Mouse (Mus musculus) megakaryocyte, embryonic 14.5 days (primary cell): Measurements from ENCODE around the gene Sox30. TPM values are rescaled to one million over a fixed set of nuclear protein-coding genes. Genes with fewer than 3 reads are reported as not detected.

Experiments
- H3K27me3 ChIP-seq: replicated peaks from 2 replicates; pipeline ENCODE3; 2012; ENCODE audit warnings: inconsistent platforms
- H3K36me3 ChIP-seq: replicated peaks from 2 replicates; pipeline ENCODE3; 2012; ENCODE audit warnings: low read length, inconsistent platforms, mixed read lengths
- H3K4me1 ChIP-seq: 2 replicates; pipeline ENCODE4 v1.6.1; 2012; ENCODE audit warnings: inconsistent platforms
- H3K4me3 ChIP-seq: replicated peaks from 2 replicates; pipeline ENCODE3; 2012; ENCODE audit warnings: moderate library complexity, mild to moderate bottlenecking, inconsistent platforms
- H3K9me3 ChIP-seq: 2 replicates; pipeline ENCODE4 v1.6.1; 2012; ENCODE audit warnings: inconsistent platforms
- FLI1 ChIP-seq: IDR thresholded peaks from 2 replicates; pipeline ENCODE4 v1.6.1; 2012; ENCODE audit warnings: low read length, inconsistent platforms, mixed read lengths
- GATA1 ChIP-seq: IDR thresholded peaks from 3 replicates; pipeline ENCODE4 v1.6.1; 2012; ENCODE audit warnings: mixed read lengths, low read length, inconsistent platforms, borderline replicate concordance
- polyA plus RNA-seq: library from polyadenylated mRNA; stranded (reverse); fragments of >175 nt; gene quantifications from 2 replicates; pipeline ENCODE4 v1.2.3, GENCODE M21; 2012; ENCODE audit warnings: low replicate concordance; ENCODE audit not compliant: insufficient read depth

Sox30 gene
- polyA plus RNA-seq, 1 experiment: not detected

- H3K4me1 ChIP-seq: no peaks in the 10 kb centered on the region; the same call in 1 of the 2 replicates
- H3K9me3 ChIP-seq: no peaks in the 10 kb centered on the region
- no peak for TF ChIP-seq GATA1
- TF ChIP-seq FLI1: no peak
- no peaks in the 10 kb centered on the region for H3K36me3 ChIP-seq
- H3K4me3 ChIP-seq: no peak overlapping the region
- H3K27me3 ChIP-seq: peaks cover 15% of the 10 kb centered on the region
Observed at GRCm38 (mm10) chr11:45992087-45992486, 12.0 kb downstream of the Sox30 start.

DNA sequence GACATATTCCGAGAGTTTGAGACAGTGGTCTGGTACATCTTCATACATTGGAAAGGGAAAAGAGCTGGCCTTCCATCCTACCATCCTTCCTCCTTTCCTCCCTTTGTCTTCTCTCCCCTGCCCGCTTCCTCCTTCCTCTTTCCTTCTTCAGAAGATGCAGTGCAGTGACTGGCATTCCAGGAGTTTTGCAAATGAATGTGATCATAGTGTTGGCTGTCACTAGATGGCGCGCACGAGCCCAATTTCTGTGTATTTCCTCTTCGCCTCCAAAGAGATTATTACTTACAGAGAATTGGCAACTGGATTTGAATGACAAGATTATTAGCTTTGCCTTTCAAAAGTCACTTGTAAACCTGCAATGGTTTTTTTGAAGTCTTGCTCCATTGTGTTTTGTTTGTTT lies 36.0 kb downstream of the Sox30 start:
- no peaks in the 10 kb centered on the region for H3K4me1 ChIP-seq
- no peaks in the 10 kb centered on the region for H3K9me3 ChIP-seq
- H3K27me3 ChIP-seq: peaks cover 1% of the 10 kb centered on the region
- H3K36me3 ChIP-seq: no peaks in the 10 kb centered on the region
- no peak overlapping the region for H3K4me3 ChIP-seq
- TF ChIP-seq GATA1: no peak
- TF ChIP-seq FLI1: no peak

- H3K4me3 ChIP-seq: no peak overlapping the region
- no peak for TF ChIP-seq FLI1
- TF ChIP-seq GATA1: no peak
- no peaks in the 10 kb centered on the region for H3K36me3 ChIP-seq
- H3K27me3 ChIP-seq: peaks cover 1% of the 10 kb centered on the region
- no peaks in the 10 kb centered on the region for H3K9me3 ChIP-seq
- no peaks in the 10 kb centered on the region for H3K4me1 ChIP-seq
Observed at GRCm38 (mm10) chr11:46020246-46020645, 40.1 kb downstream of the Sox30 start.

DNA sequence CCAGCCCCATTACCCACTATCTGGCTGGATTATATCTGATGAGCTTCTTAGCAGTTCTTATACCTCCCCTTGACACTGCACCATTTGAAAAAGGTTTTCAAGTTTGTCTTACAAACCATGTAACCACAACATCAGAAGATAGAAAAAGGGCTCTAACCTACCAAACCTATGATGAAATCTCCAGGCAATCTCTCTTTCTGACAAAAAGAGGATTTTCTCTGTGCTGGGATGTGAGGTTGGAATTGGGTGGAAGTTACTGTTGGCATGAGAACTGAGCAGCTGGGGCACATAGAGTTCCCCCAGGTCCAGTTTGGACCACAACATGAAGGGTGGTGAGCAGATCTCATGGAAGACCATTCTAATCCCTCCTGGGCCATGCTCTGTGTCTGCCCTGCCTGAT lies 41.7 kb downstream of the Sox30 start:
- no peak overlapping the region for H3K4me3 ChIP-seq
- no peak for TF ChIP-seq FLI1
- TF ChIP-seq GATA1: no peak
- peaks cover 1% of the 10 kb centered on the region for H3K27me3 ChIP-seq
- H3K36me3 ChIP-seq: no peaks in the 10 kb centered on the region
- no peaks in the 10 kb centered on the region for H3K4me1 ChIP-seq
- H3K9me3 ChIP-seq: 0 out of 2 replicates have a peak, but pooled peaks cover 2% of the 10 kb centered on the region

DNA sequence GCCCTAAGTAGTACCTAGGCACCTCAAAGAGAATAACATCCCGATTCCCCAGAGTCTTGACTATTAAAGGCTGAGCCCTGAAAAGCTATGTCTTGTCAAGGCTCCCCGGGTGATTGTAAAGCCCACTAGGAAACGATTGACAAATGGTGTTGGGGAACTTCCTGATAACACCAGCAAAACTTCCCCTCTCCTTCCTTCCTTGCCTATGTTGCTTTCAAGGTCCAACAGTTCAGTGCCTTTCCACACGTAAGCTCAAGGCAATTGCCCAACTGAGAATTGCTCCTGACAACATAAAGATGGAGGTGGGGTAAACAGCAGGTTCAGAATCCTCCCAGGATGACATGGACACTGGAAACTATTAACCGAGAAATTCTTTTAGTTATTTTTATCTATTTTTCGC lies 42.9 kb downstream of the Sox30 start:
- Histone ChIP-seq H3K4me1 (no peaks in the 10 kb centered on the region), H3K27me3 (peaks cover 1% of the 10 kb centered on the region), H3K4me3 (no peak overlapping the region), H3K36me3 (no peaks in the 10 kb centered on the region), H3K9me3 (0 out of 2 replicates have a peak, but pooled peaks cover 2% of the 10 kb centered on the region)
- TF ChIP-seq FLI1: no peak
- TF ChIP-seq GATA1: no peak

DNA sequence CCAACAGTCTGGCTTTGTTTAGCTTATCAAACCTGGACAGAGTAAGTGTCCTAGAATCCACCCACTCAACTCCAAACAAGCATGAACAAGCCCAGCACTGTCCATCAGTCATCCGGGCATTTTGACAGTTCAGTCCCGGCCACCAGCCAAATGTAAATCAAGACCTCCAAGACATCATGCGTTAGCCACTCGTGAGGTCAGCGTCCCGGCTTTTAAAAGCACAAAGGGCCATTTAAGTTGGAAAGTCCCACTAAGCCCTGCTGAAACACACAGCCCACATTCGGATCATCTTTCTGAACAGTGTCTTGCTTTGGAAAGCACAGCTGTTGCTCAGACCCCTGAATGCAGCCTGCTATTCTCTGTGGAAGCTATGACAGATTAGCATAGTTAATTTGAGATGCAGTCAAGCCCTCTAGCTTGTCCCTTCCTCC lies 45.9 kb downstream of the Sox30 start:
- Histone ChIP-seq H3K9me3 (0 out of 2 replicates have a peak, but pooled peaks cover 2% of the 10 kb centered on the region), H3K4me1 (no peaks in the 10 kb centered on the region), H3K36me3 (no peaks in the 10 kb centered on the region), H3K27me3 (peaks cover 3% of the 10 kb centered on the region), H3K4me3 (no peak overlapping the region)
- no peak for TF ChIP-seq GATA1

DNA sequence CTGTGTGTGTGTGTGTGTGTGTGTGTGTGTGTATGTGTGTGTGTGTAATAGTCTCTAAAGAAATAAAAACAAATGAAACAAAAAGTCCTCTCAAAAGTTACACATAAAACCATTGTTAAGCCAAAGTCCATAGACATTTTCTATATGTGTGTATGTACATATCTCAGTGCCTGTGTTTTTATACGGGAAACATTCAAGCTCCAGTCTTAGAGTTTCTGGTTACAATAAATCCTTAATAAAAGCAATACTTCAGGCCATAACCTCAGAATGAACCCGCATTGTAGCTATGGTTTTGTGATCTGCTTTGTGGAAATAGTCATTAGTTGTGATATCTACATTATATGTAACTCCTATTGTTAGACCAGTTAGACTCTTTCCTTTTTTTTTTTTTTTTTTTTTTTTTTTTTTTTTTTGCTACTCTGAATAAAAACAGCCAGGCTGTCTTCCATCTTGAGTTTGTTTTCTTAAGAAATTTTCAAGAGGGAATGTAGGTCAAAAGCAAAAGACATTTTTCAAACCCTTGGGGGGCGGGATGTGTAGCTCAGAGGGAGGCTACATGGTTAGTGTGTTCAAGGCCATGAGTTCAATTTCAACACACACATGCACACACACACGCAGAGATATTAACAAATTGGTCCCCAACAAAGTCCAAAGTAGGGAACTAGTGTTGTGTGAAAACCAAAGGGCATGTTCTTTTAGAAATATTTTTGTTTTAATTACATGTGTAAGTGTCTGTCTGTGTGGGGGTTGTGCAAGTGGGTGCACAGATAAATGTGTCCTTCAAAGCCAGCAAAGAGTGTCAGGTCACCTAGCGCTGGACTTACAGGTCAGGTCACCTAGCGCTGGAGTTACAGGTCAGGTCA lies 48.1 kb downstream of the Sox30 start:
- no peaks in the 10 kb centered on the region for H3K36me3 ChIP-seq
- 0 out of 2 replicates have a peak, but pooled peaks cover 2% of the 10 kb centered on the region for H3K9me3 ChIP-seq
- H3K4me3 ChIP-seq: no peak overlapping the region
- no peaks in the 10 kb centered on the region for H3K4me1 ChIP-seq
- H3K27me3 ChIP-seq: peaks cover 3% of the 10 kb centered on the region
- TF ChIP-seq GATA1: no peak

DNA sequence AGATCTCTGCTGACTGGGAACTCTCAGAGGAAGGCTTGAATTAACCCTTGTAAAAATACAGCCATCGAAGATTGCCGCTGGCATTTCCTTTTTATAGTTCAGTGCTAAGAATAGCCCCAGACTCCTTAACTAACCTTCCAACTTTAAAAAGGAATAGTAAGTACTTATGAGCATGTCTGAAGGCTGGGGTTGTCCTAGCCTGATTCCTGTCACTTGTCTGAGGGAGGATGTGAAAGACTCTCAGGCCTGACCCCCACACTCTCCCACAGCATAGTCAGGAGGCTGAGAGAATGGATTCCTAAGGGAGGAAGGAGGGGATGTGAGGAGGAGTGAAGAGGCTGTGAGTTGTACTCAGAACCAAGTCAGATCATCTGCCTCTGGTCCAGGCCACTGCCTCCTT lies 49.4 kb downstream of the Sox30 start:
- H3K36me3 ChIP-seq: no peaks in the 10 kb centered on the region

DNA sequence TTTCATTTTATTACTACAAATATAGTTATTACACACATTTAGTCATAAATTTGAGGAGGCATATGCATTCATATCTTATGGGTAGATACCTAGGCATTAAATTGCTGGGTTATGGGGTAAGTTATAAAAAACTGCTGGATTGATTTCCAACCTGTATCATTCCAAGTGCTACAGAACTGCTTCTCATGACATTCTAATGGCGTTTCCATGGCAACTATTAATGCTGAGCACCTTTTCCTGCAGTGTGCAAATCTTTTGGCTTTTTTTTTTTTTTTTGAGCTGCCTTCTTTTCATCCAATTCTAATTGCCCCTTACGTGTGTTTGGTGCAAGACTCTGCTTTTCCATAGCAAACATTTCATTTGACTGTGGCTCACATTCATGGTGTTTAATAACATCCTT lies 49.9 kb downstream of the Sox30 start:
- TF ChIP-seq GATA1 (no peak), FLI1 (no peak)
- no peak overlapping the region for H3K4me3 ChIP-seq

More for the DNA sequence above, 49.4 kb downstream of the Sox30 start:
- H3K27me3 ChIP-seq: peaks cover 3% of the 10 kb centered on the region
- H3K4me3 ChIP-seq: no peak overlapping the region
- H3K9me3 ChIP-seq: 0 out of 2 replicates have a peak, but pooled peaks cover 2% of the 10 kb centered on the region
- TF ChIP-seq GATA1 (no peak), FLI1 (no peak)
- H3K4me1 ChIP-seq: no peaks in the 10 kb centered on the region

DNA sequence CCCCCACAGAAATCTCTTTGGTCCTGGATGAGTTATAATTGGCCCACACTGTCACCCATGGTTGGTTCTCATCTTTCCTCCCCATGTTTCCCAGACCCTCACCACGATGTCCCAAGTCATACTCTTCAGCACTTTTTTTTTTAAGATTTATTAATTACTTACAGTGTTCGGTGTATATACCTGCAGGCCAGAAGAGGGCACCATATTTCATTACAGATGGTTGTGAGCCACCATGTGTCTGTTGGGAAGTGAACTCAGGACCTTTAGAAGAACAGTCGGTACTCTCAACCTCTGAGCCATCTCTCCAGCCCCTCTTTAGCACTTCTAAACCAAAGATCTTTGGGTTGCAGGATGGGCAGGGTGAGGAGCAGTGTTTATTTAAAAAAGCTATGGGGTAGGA lies 51.4 kb downstream of the Sox30 start:
- TF ChIP-seq FLI1 (no peak), GATA1 (no peak)
- peaks cover 3% of the 10 kb centered on the region for H3K27me3 ChIP-seq
- H3K4me1 ChIP-seq: no peaks in the 10 kb centered on the region
- no peak overlapping the region for H3K4me3 ChIP-seq
- H3K36me3 ChIP-seq: no peaks in the 10 kb centered on the region
- peaks cover 6% of the 10 kb centered on the region; the same call in 1 of the 2 replicates for H3K9me3 ChIP-seq

More for the DNA sequence above, 49.9 kb downstream of the Sox30 start:
- H3K36me3 ChIP-seq: no peaks in the 10 kb centered on the region
- no peaks in the 10 kb centered on the region for H3K4me1 ChIP-seq
- H3K27me3 ChIP-seq: peaks cover 3% of the 10 kb centered on the region
- H3K9me3 ChIP-seq: 0 out of 2 replicates have a peak, but pooled peaks cover 2% of the 10 kb centered on the region

DNA sequence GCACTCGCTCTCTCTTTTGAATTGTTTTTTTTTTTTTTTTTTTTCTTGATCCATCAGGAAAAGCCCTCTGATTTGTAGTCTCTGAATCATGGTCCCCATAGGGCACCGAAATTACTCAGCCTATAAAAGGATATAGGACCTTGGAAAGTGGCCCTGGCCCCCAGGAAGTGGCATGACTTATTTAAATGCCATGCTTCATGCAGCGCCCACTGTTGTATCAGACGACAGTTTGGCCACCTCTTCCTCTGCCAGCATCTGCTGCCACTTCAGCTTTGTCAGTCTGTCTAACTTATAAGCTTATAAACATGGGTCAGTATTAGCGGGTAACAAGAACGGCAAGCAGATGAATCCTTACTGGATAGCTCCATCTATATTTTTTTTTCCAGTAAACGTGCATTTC lies 52.8 kb downstream of the Sox30 start:
- no peak for TF ChIP-seq GATA1
- no peak for TF ChIP-seq FLI1
- Histone ChIP-seq H3K4me3 (no peak overlapping the region), H3K27me3 (peaks cover 3% of the 10 kb centered on the region), H3K36me3 (no peaks in the 10 kb centered on the region), H3K4me1 (no peaks in the 10 kb centered on the region), H3K9me3 (peaks cover 8% of the 10 kb centered on the region; the same call in 1 of the 2 replicates)
